Mouse (Mus musculus): Measurements from ENCODE around the gene Zic2. TPM values are rescaled to one million over a fixed set of nuclear protein-coding genes. Genes with fewer than 3 reads are reported as not detected.

Gene Zic2
- polyA plus RNA-seq, 1 experiment from 2014 or later = 0.07 TPM

DNA sequence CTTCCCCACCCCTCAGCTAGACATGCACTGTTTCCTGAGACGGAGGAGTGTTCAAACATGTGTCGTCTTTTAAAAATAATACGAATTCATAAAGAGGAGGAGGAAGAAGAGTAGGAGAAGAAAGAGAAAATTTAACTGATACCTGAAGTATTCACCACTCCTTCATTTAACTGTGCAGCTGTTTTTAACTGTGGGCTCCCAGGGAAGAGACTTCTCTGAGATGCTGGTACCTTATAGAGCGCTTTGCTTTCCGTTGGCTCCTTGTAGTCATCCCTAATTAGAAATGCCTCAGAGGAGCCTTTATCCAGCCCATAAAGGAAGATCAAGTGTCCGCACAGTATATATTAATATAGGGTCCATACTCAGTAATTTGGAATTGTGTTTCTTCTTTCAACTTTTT, 16.3 kb downstream of the Zic2 start:
- no peak overlapping the region for H3K4me2 ChIP-seq
- 68% methylated on average over 6 of the region's 6 CpGs for WGBS (ENCODE audit: insufficient replicate concordance)
- H3K9ac ChIP-seq (ENCODE audit: low read depth, low read length) = no peak overlapping the region
- H3K27ac ChIP-seq (ENCODE audit: low read depth, low read length) = no peak overlapping the region
- H3K36me3 ChIP-seq (ENCODE audit: control insufficient read depth, insufficient read depth, low read length) = no peaks in the 10 kb centered on the region
- peaks cover 2% of the 10 kb centered on the region; the same call in 1 of the 2 replicates for H3K9me3 ChIP-seq (replicated peaks; ENCODE audit: control insufficient read depth, low read length)
- H3K4me3 ChIP-seq (ENCODE audit: low read depth, low read length) = no peak overlapping the region
- peaks cover 4% of the 10 kb centered on the region; the same call in 1 of the 2 replicates for H3K4me1 ChIP-seq (ENCODE audit: control insufficient read depth, insufficient read depth, low read length)
- no peak for ATAC-seq (replicated peaks; ENCODE audit: insufficient number of reproducible peaks, low FRiP score, low TSS enrichment)
- peaks cover 34% of the 10 kb centered on the region for H3K27me3 ChIP-seq (ENCODE audit: control insufficient read depth, insufficient read depth, low read length)

- H3K27ac ChIP-seq (ENCODE audit: low read depth, low read length) = no peak overlapping the region
- H3K27me3 ChIP-seq (ENCODE audit: control insufficient read depth, insufficient read depth, low read length) = peaks cover 32% of the 10 kb centered on the region
- no peak overlapping the region for H3K9ac ChIP-seq (ENCODE audit: low read depth, low read length)
- peaks cover 2% of the 10 kb centered on the region; the same call in 1 of the 2 replicates for H3K9me3 ChIP-seq (replicated peaks; ENCODE audit: control insufficient read depth, low read length)
- no peak overlapping the region for H3K4me2 ChIP-seq
- peaks cover 4% of the 10 kb centered on the region; the same call in 1 of the 2 replicates for H3K4me1 ChIP-seq (ENCODE audit: control insufficient read depth, insufficient read depth, low read length)
- no peak for ATAC-seq (replicated peaks; ENCODE audit: insufficient number of reproducible peaks, low FRiP score, low TSS enrichment)
- H3K4me3 ChIP-seq (ENCODE audit: low read depth, low read length) = no peak overlapping the region
- WGBS (ENCODE audit: insufficient replicate concordance) = 56% methylated on average over 1 of the region's 1 CpGs
- no peaks in the 10 kb centered on the region for H3K36me3 ChIP-seq (ENCODE audit: control insufficient read depth, insufficient read depth, low read length)
These were observed 16.8 kb downstream of the Zic2 start for GRCm38 (mm10) chr14:122492015-122492414.

- H3K36me3 ChIP-seq (ENCODE audit: control insufficient read depth, insufficient read depth, low read length) = no peaks in the 10 kb centered on the region
- H3K4me3 ChIP-seq (ENCODE audit: low read depth, low read length) = no peak overlapping the region
- no peaks in the 10 kb centered on the region for H3K27me3 ChIP-seq (ENCODE audit: control insufficient read depth, insufficient read depth, low read length)
- H3K4me2 ChIP-seq = no peak overlapping the region
- H3K4me1 ChIP-seq (ENCODE audit: control insufficient read depth, insufficient read depth, low read length) = no peaks in the 10 kb centered on the region
- H3K9ac ChIP-seq (ENCODE audit: low read depth, low read length) = no peak overlapping the region
- WGBS (ENCODE audit: insufficient replicate concordance) = 30% methylated on average over 2 of the region's 2 CpGs
- ATAC-seq (replicated peaks; ENCODE audit: insufficient number of reproducible peaks, low FRiP score, low TSS enrichment) = no peak
- H3K9me3 ChIP-seq (replicated peaks; ENCODE audit: control insufficient read depth, low read length) = no peaks in the 10 kb centered on the region
- no peak overlapping the region for H3K27ac ChIP-seq (ENCODE audit: low read depth, low read length)
These were observed 33.8 kb downstream of the Zic2 start for GRCm38 (mm10) chr14:122509058-122509457.

DNA sequence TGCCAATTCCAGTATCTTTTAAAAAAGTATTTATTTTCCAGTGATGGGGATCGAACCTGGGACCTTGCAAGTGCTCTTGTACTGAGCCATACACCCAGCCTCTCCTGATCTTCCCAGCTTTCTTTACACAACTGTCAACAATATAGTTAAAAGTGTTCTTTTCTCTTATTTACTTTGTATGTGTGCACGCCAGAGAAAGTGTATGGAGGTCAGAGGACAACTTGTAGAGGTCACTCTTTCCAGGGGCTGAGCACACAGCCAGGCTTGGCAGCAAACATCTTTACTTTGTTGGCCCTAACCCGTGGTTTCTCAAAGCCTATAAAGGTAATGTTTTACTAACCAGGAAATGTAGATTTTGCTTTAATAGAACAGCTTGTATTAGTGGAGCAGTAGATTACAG, 36.3 kb downstream of the Zic2 start:
- Histone ChIP-seq H3K4me2 (no peak overlapping the region), H3K36me3 (ENCODE audit: control insufficient read depth, insufficient read depth, low read length) (no peaks in the 10 kb centered on the region), H3K9ac (ENCODE audit: low read depth, low read length) (no peak overlapping the region), H3K9me3 (replicated peaks; ENCODE audit: control insufficient read depth, low read length) (no peaks in the 10 kb centered on the region), H3K27me3 (ENCODE audit: control insufficient read depth, insufficient read depth, low read length) (no peaks in the 10 kb centered on the region), H3K4me3 (ENCODE audit: low read depth, low read length) (no peak overlapping the region), H3K27ac (ENCODE audit: low read depth, low read length) (no peak overlapping the region), H3K4me1 (ENCODE audit: control insufficient read depth, insufficient read depth, low read length) (no peaks in the 10 kb centered on the region)
- no peak for ATAC-seq (replicated peaks; ENCODE audit: insufficient number of reproducible peaks, low FRiP score, low TSS enrichment)
- WGBS (ENCODE audit: insufficient replicate concordance) = 70% methylated on average over 3 of the region's 3 CpGs

DNA sequence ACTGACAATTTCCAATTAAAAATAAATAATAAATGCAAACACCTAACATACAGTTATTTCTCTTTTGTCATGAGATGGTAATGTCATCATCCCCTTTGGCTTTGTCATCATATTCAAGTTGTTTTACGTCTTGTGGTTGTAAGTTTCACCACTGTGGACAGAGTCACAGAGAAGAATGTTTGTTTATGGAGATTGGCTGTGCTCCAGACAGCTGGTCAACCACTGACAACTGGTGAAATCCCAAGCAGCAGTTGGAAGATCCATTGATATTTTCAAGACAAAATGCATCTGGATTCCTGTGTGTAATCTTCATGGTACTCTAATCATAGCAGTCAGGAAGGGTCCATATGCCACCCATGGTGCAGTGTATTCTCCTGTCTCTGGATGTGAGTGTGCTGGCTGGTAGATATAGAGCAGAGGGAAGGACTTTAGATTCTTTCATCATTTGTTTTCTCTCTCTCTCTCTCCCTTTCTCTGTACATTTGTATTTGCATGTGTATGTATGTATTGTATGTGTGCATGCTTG, 38.3 kb downstream of the Zic2 start:
- Histone ChIP-seq H3K4me1 (ENCODE audit: control insufficient read depth, insufficient read depth, low read length) (no peaks in the 10 kb centered on the region), H3K27me3 (ENCODE audit: control insufficient read depth, insufficient read depth, low read length) (no peaks in the 10 kb centered on the region), H3K36me3 (ENCODE audit: control insufficient read depth, insufficient read depth, low read length) (no peaks in the 10 kb centered on the region), H3K9ac (ENCODE audit: low read depth, low read length) (no peak overlapping the region), H3K4me2 (no peak overlapping the region), H3K9me3 (replicated peaks; ENCODE audit: control insufficient read depth, low read length) (no peaks in the 10 kb centered on the region), H3K4me3 (ENCODE audit: low read depth, low read length) (no peak overlapping the region), H3K27ac (ENCODE audit: low read depth, low read length) (no peak overlapping the region)
- ATAC-seq (replicated peaks; ENCODE audit: insufficient number of reproducible peaks, low FRiP score, low TSS enrichment) = no peak
- 57% methylated on average over 1 of the region's 1 CpGs for WGBS (ENCODE audit: insufficient replicate concordance)

GRCm38 (mm10) chr14:122528475-122528874, 53.2 kb downstream of the Zic2 start:
- ATAC-seq (replicated peaks; ENCODE audit: insufficient number of reproducible peaks, low FRiP score, low TSS enrichment) = no peak
- Histone ChIP-seq H3K9me3 (replicated peaks; ENCODE audit: control insufficient read depth, low read length) (no peaks in the 10 kb centered on the region), H3K27ac (ENCODE audit: low read depth, low read length) (no peak overlapping the region), H3K4me3 (ENCODE audit: low read depth, low read length) (no peak overlapping the region), H3K9ac (ENCODE audit: low read depth, low read length) (no peak overlapping the region), H3K4me2 (no peak overlapping the region), H3K36me3 (ENCODE audit: control insufficient read depth, insufficient read depth, low read length) (no peaks in the 10 kb centered on the region), H3K27me3 (ENCODE audit: control insufficient read depth, insufficient read depth, low read length) (no peaks in the 10 kb centered on the region), H3K4me1 (ENCODE audit: control insufficient read depth, insufficient read depth, low read length) (0 out of 2 replicates have a peak, but pooled peaks cover under 1% of the 10 kb centered on the region)
- 74% methylated on average over 4 of the region's 4 CpGs for WGBS (ENCODE audit: insufficient replicate concordance)

Other genes starting within 250 kb of the Zic2 start
- not detected in 2 replicates for gene Gm5089, start 24.3 kb upstream of the Zic2 start, polyA plus RNA-seq (2014; fragmentation: Nextera tagmentation; extraction: Ambion mirVana)
- 0.16 TPM in 1 of 2 replicates, not detected in the other for gene Zic5, start 9.8 kb upstream of the Zic2 start, polyA plus RNA-seq (2014; fragmentation: Nextera tagmentation; extraction: Ambion mirVana)
- gene Gm10837, start 15.2 kb downstream of the Zic2 start, polyA plus RNA-seq (2014; fragmentation: Nextera tagmentation; extraction: Ambion mirVana) = 0.10 TPM in 1 of 2 replicates, not detected in the other
- 24.9 and 27.5 TPM in 2 replicates for gene Pcca, start 58.9 kb downstream of the Zic2 start, polyA plus RNA-seq (2014; fragmentation: Nextera tagmentation; extraction: Ambion mirVana)

Measured in heart, embryonic 11.5 days (tissue).